Mouse (Mus musculus) lung, postnatal 14 days (tissue): Measurements from ENCODE around the gene Oas1g.
"Not testable (repeated sequence)": the region's sequence is repeated elsewhere in the genome, so short reads cannot be mapped to it uniquely, and the experiment has no call there.

ENCODE experiments used
- DNase-seq: peaks from one replicate; pipeline ENCODE4 v3.0.0; 2021

Oas1g gene

DNA sequence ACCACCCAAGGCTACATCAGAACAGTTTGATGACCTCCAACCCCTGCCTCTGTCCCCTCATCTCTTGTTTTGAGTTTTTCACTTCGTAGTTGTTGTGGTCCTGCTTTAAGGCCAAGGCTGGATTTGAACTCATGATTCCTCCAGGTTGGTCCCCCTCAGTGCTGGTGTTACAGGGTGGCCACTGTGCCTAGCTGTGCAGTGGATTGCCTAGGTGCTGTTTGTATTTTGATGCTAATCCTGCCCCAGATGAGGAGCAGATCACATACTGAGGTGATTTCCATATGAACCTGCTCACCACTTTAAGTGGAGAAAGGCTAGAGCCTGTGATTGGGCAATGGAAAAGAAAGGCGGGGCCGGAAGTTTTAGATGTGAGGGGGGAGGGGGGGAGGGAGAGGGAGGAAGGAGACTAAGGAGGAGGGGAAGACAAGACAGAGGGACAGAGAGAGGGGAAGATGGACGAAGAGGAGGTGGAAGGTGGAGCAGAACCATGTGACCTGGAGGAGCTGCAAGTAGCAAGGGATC is 942 bp upstream of the Oas1g start:
- not testable (repeated sequence) for DNase-seq

DNA sequence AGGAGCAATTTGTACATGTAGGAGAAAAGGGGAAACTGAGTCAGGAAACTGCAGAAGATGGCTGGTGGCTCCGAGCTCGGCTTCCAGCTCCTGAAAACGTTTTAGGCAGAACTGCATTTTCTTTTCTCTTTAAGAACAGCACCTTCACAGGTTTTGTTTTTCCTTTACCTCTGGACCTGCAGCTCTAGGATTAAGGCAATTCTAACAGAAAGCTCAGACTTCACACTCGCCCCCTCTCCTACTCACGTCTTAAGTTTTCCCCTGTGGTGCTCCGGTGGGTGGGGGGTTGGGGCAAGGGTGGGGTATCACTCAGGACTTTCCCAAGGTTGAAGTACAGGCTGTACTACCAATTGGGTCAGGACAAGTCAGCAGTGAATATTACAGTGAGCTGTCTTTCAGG is 418 bp upstream of the Oas1g start:
- no peak for DNase-seq

- not testable (repeated sequence) for DNase-seq
Observed at GRCm38 (mm10) chr5:120881681-120882080, 5.7 kb downstream of the Oas1g start.

- DNase-seq, result not testable (repeated sequence)
Observed at GRCm38 (mm10) chr5:120878803-120879202, 8.6 kb downstream of the Oas1g start.

DNA sequence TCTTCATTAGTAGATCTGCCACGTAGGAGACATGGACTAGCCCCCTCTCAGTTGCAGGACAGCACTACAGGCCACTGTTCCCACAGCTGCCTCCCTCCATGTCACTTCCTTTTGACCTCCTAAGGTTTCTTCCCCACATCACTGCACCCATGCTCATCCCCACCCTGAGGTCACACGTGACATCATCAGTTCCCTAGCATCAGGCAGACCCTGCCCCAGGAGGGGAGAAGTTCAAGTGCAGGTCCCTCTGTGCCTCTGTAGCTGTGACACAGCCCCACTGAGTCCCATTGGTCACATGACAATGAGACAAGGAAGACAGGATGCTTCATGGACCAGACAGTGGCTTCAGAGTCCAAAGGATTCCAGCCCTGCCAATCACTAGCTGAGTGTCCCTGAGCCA is 10.0 kb downstream of the Oas1g start:
- not testable (repeated sequence) for DNase-seq

- DNase-seq, result not testable (repeated sequence)
Observed at GRCm38 (mm10) chr5:120876839-120877238, 10.6 kb downstream of the Oas1g start.

GRCm38 (mm10) chr5:120871469-120871868 is 15.9 kb downstream of the Oas1g start:
- DNase-seq, result no peak

DNA sequence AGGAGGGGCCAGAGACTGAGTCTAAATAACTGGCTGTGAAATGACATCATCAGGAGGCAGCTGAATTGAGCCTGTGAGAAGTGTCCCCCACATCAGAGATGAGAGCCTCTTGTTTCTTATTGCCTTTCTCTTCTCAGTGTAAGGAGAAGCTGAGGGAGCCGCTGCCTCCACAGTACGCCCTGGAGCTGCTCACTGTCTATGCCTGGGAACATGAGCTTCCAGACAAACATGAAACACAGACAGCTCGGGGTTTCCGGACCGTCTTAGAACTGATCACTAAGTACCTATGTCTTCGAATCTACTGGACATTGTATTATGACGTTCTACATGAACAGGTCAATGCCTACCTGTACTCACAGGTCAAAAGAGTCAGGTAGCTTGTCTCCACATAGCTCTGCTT is 16.6 kb downstream of the Oas1g start:
- DNase-seq, result no peak

- DNase-seq, result no peak
Observed at GRCm38 (mm10) chr5:120870081-120870480, 17.3 kb downstream of the Oas1g start.

DNA sequence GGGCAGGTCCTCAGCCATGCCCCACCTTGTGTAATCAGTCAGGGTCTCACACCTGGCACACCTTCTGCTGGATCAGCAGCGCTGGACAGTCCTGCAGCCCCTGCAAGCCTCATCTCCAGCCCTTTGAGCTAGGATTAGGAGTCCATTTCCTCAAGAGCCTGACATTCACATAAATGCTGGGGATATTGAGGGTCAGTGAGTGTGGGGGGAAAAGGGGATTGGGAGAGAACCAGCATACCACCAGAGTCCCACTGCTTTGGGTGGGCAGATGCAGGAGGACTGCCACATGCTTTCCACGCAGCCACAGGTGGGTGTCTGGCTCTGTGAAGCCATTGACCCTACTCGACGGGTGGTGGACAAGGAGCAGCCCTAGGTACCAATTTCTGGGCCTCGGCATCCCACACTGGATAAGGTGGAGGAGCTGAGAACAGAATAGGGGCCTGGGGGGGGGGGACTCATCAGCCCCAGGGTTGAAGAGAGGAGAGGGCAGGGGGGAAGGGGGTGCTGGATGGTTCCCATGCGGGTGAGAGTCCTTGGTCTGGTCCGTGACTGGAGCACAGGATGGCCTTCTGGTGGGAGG is 17.9 kb downstream of the Oas1g start:
- no peak for DNase-seq

GRCm38 (mm10) chr5:120865336-120865860 is 22.0 kb downstream of the Oas1g start:
- no peak for DNase-seq

DNA sequence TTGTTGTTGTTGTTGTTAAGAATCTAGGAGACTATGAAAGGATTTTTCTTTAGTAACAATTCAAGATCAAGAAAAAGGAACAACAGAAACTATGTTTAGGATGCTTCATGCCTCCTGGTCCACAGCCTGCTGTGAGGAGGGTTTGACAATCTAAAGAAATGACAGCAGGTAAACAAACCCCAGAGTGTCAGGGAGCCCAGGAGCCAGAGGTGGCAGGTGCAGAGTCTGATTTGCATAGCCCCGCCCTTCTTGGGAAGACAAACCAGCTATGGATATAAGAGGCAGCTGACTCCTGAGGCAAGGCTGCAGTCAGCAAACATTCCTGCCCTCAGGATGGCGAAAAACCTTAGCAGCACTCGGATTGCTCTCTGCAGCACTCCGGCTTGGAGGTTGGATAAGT is 26.3 kb downstream of the Oas1g start, which contains the start of gene Oas1h:
Oas1h (plus strand) TSS at position 301 of the 400 bp plus-strand sequence.
- no peak for DNase-seq

GRCm38 (mm10) chr5:120859241-120859640 is 28.2 kb downstream of the Oas1g start:
- DNase-seq, result no peak

DNA sequence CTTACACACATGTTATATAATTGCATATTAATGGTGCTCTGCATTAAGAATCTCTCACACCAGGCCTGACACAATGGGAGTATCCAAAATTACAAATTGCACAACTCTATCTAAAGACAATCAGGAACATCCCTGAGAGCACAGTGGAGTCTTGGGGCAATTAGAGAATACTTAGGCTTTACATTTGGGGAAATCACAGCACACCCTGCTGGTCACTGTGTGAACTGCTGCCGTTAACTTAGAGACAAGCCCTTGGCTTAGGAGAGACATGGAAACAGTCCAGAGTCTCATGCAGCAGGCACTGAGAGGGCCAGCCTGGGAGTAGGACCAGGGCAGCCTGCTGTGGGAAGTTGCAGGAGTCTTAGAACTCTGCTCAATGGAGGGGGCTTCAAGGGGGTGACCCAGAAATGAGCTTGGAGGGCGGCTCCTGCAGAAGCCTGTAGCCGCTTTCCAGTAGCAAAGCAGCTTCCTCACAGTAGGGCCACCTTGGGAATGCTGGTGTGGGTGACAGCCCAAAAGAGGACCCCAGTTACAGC is 37.7 kb downstream of the Oas1g start:
- DNase-seq, result peak; percentile 49

- DNase-seq, result no peak
Observed at GRCm38 (mm10) chr5:120847067-120847466, 40.3 kb downstream of the Oas1g start, which contains the start of gene Oas1f. Oas1f (plus strand) TSS chr5:120847367.

GRCm38 (mm10) chr5:120844713-120845112 is 42.7 kb downstream of the Oas1g start:
- DNase-seq, result peak; percentile 13

DNA sequence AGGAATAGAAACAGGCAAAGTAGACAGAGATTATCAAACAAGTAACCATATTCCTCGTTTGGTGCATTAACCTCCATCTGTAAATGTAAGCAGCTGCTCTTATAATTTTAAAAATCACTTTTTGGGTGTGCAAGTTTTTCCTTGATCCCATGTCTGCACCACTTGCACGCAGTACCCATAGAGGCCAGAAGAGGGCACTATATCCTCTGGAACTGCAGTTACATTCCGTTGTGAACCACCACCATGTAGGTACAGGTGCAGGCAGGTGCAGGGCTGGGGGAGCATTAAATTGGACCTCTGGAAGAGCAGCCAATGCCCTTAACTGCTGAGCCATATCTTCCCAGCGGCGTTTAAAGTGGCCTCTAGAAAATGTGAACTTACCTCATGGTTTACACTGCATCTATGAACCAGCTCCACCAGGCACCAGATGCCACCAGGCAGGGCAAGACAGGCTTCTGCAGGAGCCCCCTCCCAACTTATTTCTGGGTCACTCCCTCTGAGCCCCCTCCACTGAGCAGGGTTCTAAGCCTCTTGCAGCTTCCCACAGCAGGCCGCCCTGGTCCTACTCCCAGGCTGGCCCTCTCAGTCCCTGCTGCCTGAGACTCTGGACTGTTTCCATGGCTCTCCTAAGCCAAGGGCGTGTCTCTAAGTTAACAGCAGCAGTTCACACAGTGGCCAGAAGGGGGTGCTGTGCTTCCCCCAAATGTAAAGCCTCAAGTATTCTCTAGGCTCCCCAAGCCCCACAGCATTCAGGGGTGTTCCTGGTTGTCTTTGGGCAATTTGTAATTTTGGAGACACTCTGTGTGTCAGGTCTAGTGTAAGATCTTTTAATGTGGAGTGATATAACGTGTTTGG is 50.5 kb downstream of the Oas1g start:
- DNase-seq, result peak; percentile 57

GRCm38 (mm10) chr5:120833335-120834280 is 53.8 kb downstream of the Oas1g start:
- no peak for DNase-seq

- no peak for DNase-seq
Observed at GRCm38 (mm10) chr5:120831031-120831430, 56.4 kb downstream of the Oas1g start.
